Mouse (Mus musculus): Measurements from ENCODE around the gene Arl3. TPM values are rescaled to one million over a fixed set of nuclear protein-coding genes. Genes with fewer than 3 reads are reported as not detected.

Gene Arl3
- 17.0 and 21.6 TPM in 2 replicates for polyA plus RNA-seq (2012; rRNA removed)

GRCm38 (mm10) chr19:46572951-46573937 lies at the start of gene Arl3, which contains the start of gene Sfxn2:
TSS of gene Arl3 (minus strand) at chr19:46573198.
TSS of gene Sfxn2 (plus strand) at chr19:46573365.
- peak; percentile 92 for DNase-seq
- 1% methylated on average over 65 of the region's 67 CpGs for WGBS

GRCm38 (mm10) chr19:46622659-46623193 lies 49.7 kb upstream of the Arl3 start:
- H3K27ac ChIP-seq (ENCODE audit: control insufficient read depth, insufficient read depth, low read length): no peak overlapping the region
- H3K4me3 ChIP-seq (ENCODE audit: control insufficient read depth, insufficient read depth, low read length): no peak overlapping the region
- DNase-seq: no peak
- H3K27me3 ChIP-seq (ENCODE audit: control insufficient read depth, insufficient read depth, low read length): no peaks in the 10 kb centered on the region
- no peaks in the 10 kb centered on the region for H3K36me3 ChIP-seq (ENCODE audit: control insufficient read depth, insufficient read depth, low read length)
- H3K4me1 ChIP-seq (replicated peaks; ENCODE audit: control insufficient read depth, insufficient read depth, low read length): peaks cover 44% of the 10 kb centered on the region
- TF ChIP-seq POLR2A (IDR thresholded peaks at IDR 0.05; ENCODE audit: control insufficient read depth, extremely low read depth, insufficient read depth, low read length, poor library complexity) (no peak), CTCF (IDR thresholded peaks at IDR 0.05; ENCODE audit: borderline replicate concordance, control insufficient read depth, extremely low read depth, insufficient read depth, low read length, poor library complexity) (no peak)
- 85% methylated on average over 12 of the region's 12 CpGs for WGBS

More at GRCm38 (mm10) chr19:46572951-46573937, at the start of gene Arl3, which contains the start of gene Sfxn2:
- Histone ChIP-seq H3K4me3 (ENCODE audit: control insufficient read depth, insufficient read depth, low read length) (peak within 1 kb of the TSS; percentile 58), H3K36me3 (ENCODE audit: control insufficient read depth, insufficient read depth, low read length) (no peaks in the 10 kb centered on the region), H3K27me3 (ENCODE audit: control insufficient read depth, insufficient read depth, low read length) (no peaks in the 10 kb centered on the region), H3K27ac (ENCODE audit: control insufficient read depth, insufficient read depth, low read length) (no peak within 1 kb of the TSS), H3K4me1 (replicated peaks; ENCODE audit: control insufficient read depth, insufficient read depth, low read length) (peaks cover 9% of the 10 kb centered on the region)
- no peak; the same call in 1 of the 2 replicates for TF ChIP-seq CTCF (IDR thresholded peaks at IDR 0.05; ENCODE audit: borderline replicate concordance, control insufficient read depth, extremely low read depth, insufficient read depth, low read length, poor library complexity)
- TF ChIP-seq POLR2A (IDR thresholded peaks at IDR 0.05; ENCODE audit: control insufficient read depth, extremely low read depth, insufficient read depth, low read length, poor library complexity): 0 out of 2 replicates have a peak, but pooled peaks have one; percentile 27

- Histone ChIP-seq H3K36me3 (ENCODE audit: control insufficient read depth, insufficient read depth, low read length) (no peaks in the 10 kb centered on the region), H3K27me3 (ENCODE audit: control insufficient read depth, insufficient read depth, low read length) (no peaks in the 10 kb centered on the region), H3K27ac (ENCODE audit: control insufficient read depth, insufficient read depth, low read length) (peak overlapping the region; percentile 68; the same call in 1 of the 2 replicates), H3K4me3 (ENCODE audit: control insufficient read depth, insufficient read depth, low read length) (no peak overlapping the region), H3K4me1 (replicated peaks; ENCODE audit: control insufficient read depth, insufficient read depth, low read length) (peaks cover 56% of the 10 kb centered on the region)
- DNase-seq: no peak
- no peak for TF ChIP-seq POLR2A (IDR thresholded peaks at IDR 0.05; ENCODE audit: control insufficient read depth, extremely low read depth, insufficient read depth, low read length, poor library complexity)
- TF ChIP-seq CTCF (IDR thresholded peaks at IDR 0.05; ENCODE audit: borderline replicate concordance, control insufficient read depth, extremely low read depth, insufficient read depth, low read length, poor library complexity): no peak
- 89% methylated on average over 19 of the region's 19 CpGs for WGBS
These were observed 48.5 kb upstream of the Arl3 start for GRCm38 (mm10) chr19:46621236-46622183.

- H3K27me3 ChIP-seq (ENCODE audit: control insufficient read depth, insufficient read depth, low read length): no peaks in the 10 kb centered on the region
- peaks cover 62% of the 10 kb centered on the region for H3K4me1 ChIP-seq (replicated peaks; ENCODE audit: control insufficient read depth, insufficient read depth, low read length)
- no peak for TF ChIP-seq POLR2A (IDR thresholded peaks at IDR 0.05; ENCODE audit: control insufficient read depth, extremely low read depth, insufficient read depth, low read length, poor library complexity)
- TF ChIP-seq CTCF (IDR thresholded peaks at IDR 0.05; ENCODE audit: borderline replicate concordance, control insufficient read depth, extremely low read depth, insufficient read depth, low read length, poor library complexity): no peak
- WGBS: 26% methylated on average over 14 of the region's 14 CpGs
- peak overlapping the region; percentile 68 for H3K27ac ChIP-seq (ENCODE audit: control insufficient read depth, insufficient read depth, low read length)
- no peak overlapping the region for H3K4me3 ChIP-seq (ENCODE audit: control insufficient read depth, insufficient read depth, low read length)
- no peaks in the 10 kb centered on the region for H3K36me3 ChIP-seq (ENCODE audit: control insufficient read depth, insufficient read depth, low read length)
- DNase-seq: peak; percentile 34
These were observed 47.2 kb upstream of the Arl3 start for GRCm38 (mm10) chr19:46620016-46620808.

- no peak overlapping the region for H3K4me3 ChIP-seq (ENCODE audit: control insufficient read depth, insufficient read depth, low read length)
- DNase-seq: no peak
- H3K27me3 ChIP-seq (ENCODE audit: control insufficient read depth, insufficient read depth, low read length): no peaks in the 10 kb centered on the region
- peaks cover 62% of the 10 kb centered on the region for H3K4me1 ChIP-seq (replicated peaks; ENCODE audit: control insufficient read depth, insufficient read depth, low read length)
- H3K27ac ChIP-seq (ENCODE audit: control insufficient read depth, insufficient read depth, low read length): peak overlapping the region; percentile 59; the same call in 1 of the 2 replicates
- WGBS: 88% methylated on average over 6 of the region's 6 CpGs
- H3K36me3 ChIP-seq (ENCODE audit: control insufficient read depth, insufficient read depth, low read length): no peaks in the 10 kb centered on the region
- TF ChIP-seq POLR2A (IDR thresholded peaks at IDR 0.05; ENCODE audit: control insufficient read depth, extremely low read depth, insufficient read depth, low read length, poor library complexity) (no peak), CTCF (IDR thresholded peaks at IDR 0.05; ENCODE audit: borderline replicate concordance, control insufficient read depth, extremely low read depth, insufficient read depth, low read length, poor library complexity) (no peak)
These were observed 46.5 kb upstream of the Arl3 start for GRCm38 (mm10) chr19:46619518-46619917.

All from thymus, adult 2 months (tissue).